Mouse (Mus musculus): ENCODE data around the gene Akap12.

GRCm38 (mm10) chr10:4332228-4332979 is 66.2 kb downstream of the Akap12 start:
- no peak for TF ChIP-seq CTCF (IDR thresholded peaks at IDR 0.05; ENCODE audit: low read depth, low read length)
- no peak for TF ChIP-seq POLR2A (IDR thresholded peaks at IDR 0.05; ENCODE audit: insufficient read depth, low read length)
- TF ChIP-seq EP300 (IDR thresholded peaks at IDR 0.05; ENCODE audit: insufficient read depth, low read depth, low read length), result peak; percentile 61; the same call in 1 of the 2 replicates
